Comparison of ENCODE assay signal across 10 mouse cellular contexts in genomic region chr11:97448611-97449394, GRCm38 (mm10). TPM values are rescaled to one million over a fixed set of nuclear protein-coding genes. Genes with fewer than 3 reads are reported as not detected.
DNase-seq lines count a peak whose midpoint lies in the region; ATAC-seq and TF ChIP-seq lines count a peak whose summit lies in the region.
"Had no signal": no experiment of that assay in that cellular context is flagged by ENCODE, and none has a peak within 500 bp of the region (broad histone marks: within the 10 kb centered on the region; RNA-seq: fewer than 3 reads in every experiment).

No protein-coding gene starts in this region.

- ATAC-seq in midbrain, embryonic 13.5 days: no peak
- ATAC-seq in midbrain, embryonic 14.5 days (ENCODE audit: low FRiP score, low TSS enrichment): no peak
- ATAC-seq in limb, embryonic 14.5 days (ENCODE audit: low FRiP score, low read depth): no peak

- H3K4me2 ChIP-seq in midbrain, embryonic 13.5 days (replicated peaks): no peak overlapping the region
- no peak overlapping the region for H3K4me2 ChIP-seq in midbrain, embryonic 14.5 days (ENCODE audit: low read length)
- no peak overlapping the region for H3K4me2 ChIP-seq in limb, embryonic 14.5 days (replicated peaks; ENCODE audit: low read depth, low read length, severe bottlenecking)

- TF ChIP-seq POLR2A in limb, embryonic 14.5 days (IDR thresholded peaks at IDR 0.05; ENCODE audit: borderline replicate concordance, extremely low read depth, insufficient read depth, insufficient read length): no peak
- no peak for TF ChIP-seq POLR2A in small intestine, adult 2 months (IDR thresholded peaks at IDR 0.05; ENCODE audit: low read depth, low read length)

- no peak overlapping the region for H3K4me3 ChIP-seq in midbrain, embryonic 13.5 days (replicated peaks)
- no peak overlapping the region for H3K4me3 ChIP-seq in midbrain, embryonic 14.5 days (replicated peaks; ENCODE audit: low read depth, low read length)
- H3K4me3 ChIP-seq in limb, embryonic 14.5 days (replicated peaks; ENCODE audit: low read length): no peak overlapping the region
- H3K4me3 ChIP-seq in small intestine, adult 2 months (ENCODE audit: low read depth, low read length): no peak overlapping the region

- 93% methylated on average over 11 of the region's 11 CpGs for WGBS in midbrain, embryonic 13.5 days
- 89% methylated on average over 11 of the region's 11 CpGs for WGBS in midbrain, embryonic 14.5 days
- WGBS in limb, embryonic 14.5 days: 86% methylated on average over 10 of the region's 11 CpGs
- 83% methylated on average over 11 of the region's 11 CpGs for WGBS in small intestine, adult 2 months

- TF ChIP-seq CTCF in small intestine, adult 2 months (IDR thresholded peaks at IDR 0.05; ENCODE audit: extremely low read depth, insufficient read length, insufficient replicate concordance, low read depth, low read length): no peak

- H3K4me1 ChIP-seq in midbrain, embryonic 13.5 days (replicated peaks): peaks cover 46% of the 10 kb centered on the region
- peaks cover 27% of the 10 kb centered on the region for H3K4me1 ChIP-seq in midbrain, embryonic 14.5 days (ENCODE audit: control insufficient read depth, insufficient read depth, low read length)
- H3K4me1 ChIP-seq in limb, embryonic 14.5 days (ENCODE audit: control insufficient read depth, insufficient read depth, low read length): peaks cover 23% of the 10 kb centered on the region
- peaks cover 7% of the 10 kb centered on the region; the same call in 1 of the 2 replicates for H3K4me1 ChIP-seq in small intestine, adult 2 months (ENCODE audit: control insufficient read depth, insufficient read depth, insufficient read length, low read length)

- H3K9ac ChIP-seq in midbrain, embryonic 13.5 days (replicated peaks): no peak overlapping the region
- no peak overlapping the region for H3K9ac ChIP-seq in midbrain, embryonic 14.5 days (replicated peaks; ENCODE audit: low read length)
- H3K9ac ChIP-seq in limb, embryonic 14.5 days (ENCODE audit: low read depth, low read length, severe bottlenecking): no peak overlapping the region

- peaks cover 19% of the 10 kb centered on the region; the same call in 1 of the 2 replicates for H3K36me3 ChIP-seq in midbrain, embryonic 13.5 days
- H3K36me3 ChIP-seq in midbrain, embryonic 14.5 days (ENCODE audit: control insufficient read depth, insufficient read depth, low read length): peaks cover 19% of the 10 kb centered on the region
- peaks cover 86% of the 10 kb centered on the region for H3K36me3 ChIP-seq in limb, embryonic 14.5 days (ENCODE audit: control insufficient read depth, insufficient read depth, low read length)
- H3K36me3 ChIP-seq in small intestine, adult 2 months (ENCODE audit: control insufficient read depth, insufficient read depth, low read length): no peaks in the 10 kb centered on the region; the same call in 1 of the 2 replicates

- peak overlapping the region; percentile 30; the same call in 1 of the 2 replicates for H3K27ac ChIP-seq in midbrain, embryonic 13.5 days
- H3K27ac ChIP-seq in midbrain, embryonic 14.5 days (replicated peaks; ENCODE audit: low read depth, low read length): no peak overlapping the region
- peak overlapping the region; percentile 77; the same call in 1 of the 2 replicates for H3K27ac ChIP-seq in limb, embryonic 14.5 days (replicated peaks; ENCODE audit: low read depth, low read length)
- H3K27ac ChIP-seq in small intestine, adult 2 months (ENCODE audit: insufficient read depth, low read depth, low read length): peak overlapping the region; percentile 71; the same call in 1 of the 2 replicates

- peak; percentile 79 to 93 for DNase-seq in adrenal gland, adult (ENCODE audit: inconsistent age in 2 of 2, low spot score in 1 of 2)
- DNase-seq in adrenal gland, adult 18-20 months (ENCODE audit: low spot score in 2 of 2): no peak
- DNase-seq in midbrain, embryonic 14.5 days: no peak
- no peak for DNase-seq in limb, embryonic 14.5 days (ENCODE audit: low spot score)
- DNase-seq in right cerebral cortex, adult 2 months (ENCODE audit: low spot score in 2 of 2): no peak
- no peak for DNase-seq in kidney, postnatal 4 days

- H3K27me3 ChIP-seq in midbrain, embryonic 13.5 days: no peaks in the 10 kb centered on the region
- no peaks in the 10 kb centered on the region for H3K27me3 ChIP-seq in midbrain, embryonic 14.5 days (ENCODE audit: control insufficient read depth, insufficient read depth, low read length)
- H3K27me3 ChIP-seq in limb, embryonic 14.5 days (ENCODE audit: control insufficient read depth, insufficient read depth, low read length): no peaks in the 10 kb centered on the region
- H3K27me3 ChIP-seq in small intestine, adult 2 months (ENCODE audit: control insufficient read depth, insufficient read depth, low read length): 0 out of 2 replicates have a peak, but pooled peaks cover 3% of the 10 kb centered on the region

- no peaks in the 10 kb centered on the region for H3K9me3 ChIP-seq in midbrain, embryonic 13.5 days
- no peaks in the 10 kb centered on the region for H3K9me3 ChIP-seq in midbrain, embryonic 14.5 days (ENCODE audit: control insufficient read depth, low read length)
- no peaks in the 10 kb centered on the region for H3K9me3 ChIP-seq in limb, embryonic 14.5 days (ENCODE audit: control insufficient read depth, low read length)
- H3K9me3 ChIP-seq: forebrain, embryonic 12.5 days had no signal

RNA-seq across cellular contexts. Expression of gene Arhgap23, which starts 33.5 kb away (rescaled TPM):
- 10 to 100 TPM; 22.1 to 25.4 TPM for total RNA-seq in adrenal gland, adult 18-20 months (2021)
- polyA plus RNA-seq in midbrain, embryonic 13.5 days (2015; fragmentation: Nextera tagmentation; extraction: Ambion mirVana): 5.1 and 6.5 TPM in 2 replicates
- polyA plus RNA-seq in midbrain, embryonic 14.5 days (2014; fragmentation: Nextera tagmentation; extraction: Ambion mirVana): 7.8 and 13.1 TPM in 2 replicates
- 28.9 and 37.9 TPM in 2 replicates for polyA plus RNA-seq in limb, embryonic 14.5 days (2012; rRNA removed)
- polyA plus RNA-seq in limb, embryonic 14.5 days (2014; fragmentation: Nextera tagmentation; extraction: Ambion mirVana): 9.8 and 10.8 TPM in 2 replicates
- polyA plus RNA-seq in small intestine, adult 2 months (2012; rRNA removed): 11.1 and 12.1 TPM in 2 replicates

RNA-seq across cellular contexts. Expression of gene 4933428G20Rik, which starts 51.3 kb away (rescaled TPM):
- total RNA-seq in adrenal gland, adult 18-20 months (2021): under 1 TPM; 0.19 to 0.20 TPM
- 0.88 and 1.2 TPM in 2 replicates for polyA plus RNA-seq in midbrain, embryonic 13.5 days (2015; fragmentation: Nextera tagmentation; extraction: Ambion mirVana)
- 0.51 TPM in 1 of 2 replicates, not detected in the other for polyA plus RNA-seq in midbrain, embryonic 14.5 days (2014; fragmentation: Nextera tagmentation; extraction: Ambion mirVana)
- polyA plus RNA-seq in limb, embryonic 14.5 days (2012; rRNA removed): not detected in 2 replicates
- polyA plus RNA-seq in limb, embryonic 14.5 days (2014; fragmentation: Nextera tagmentation; extraction: Ambion mirVana): 0.19 and 0.36 TPM in 2 replicates
- not detected in 2 replicates for polyA plus RNA-seq in small intestine, adult 2 months (2012; rRNA removed)
- total RNA-seq: left cerebral cortex, postnatal 25 days had no signal

Comparison
In these comparisons a context has a peak if more than half of its experiments do, and no peak if none do; other contexts are left out.
1. DNase-seq: peak in adrenal gland, adult (2 of 2); none in adrenal gland, adult 18-20 months (0 of 2), midbrain, embryonic 14.5 days (single experiment), limb, embryonic 14.5 days (single experiment), right cerebral cortex, adult 2 months (0 of 2) and kidney, postnatal 4 days (0 of 2).